Mouse (Mus musculus): ENCODE data around the gene Nin.
A peak's percentile ranks its signal among the peaks of the same experiment; 100 is the strongest.

Gene Nin

GRCm38 (mm10) chr12:70015936-70016335 lies 97.6 kb downstream of the Nin start:
- DNase-seq (ENCODE audit: low spot score in 2 of 2): peak in 1 of 2 experiments; percentile 28

- no peak for DNase-seq (ENCODE audit: low spot score in 2 of 2)
These were observed 101.8 kb downstream of the Nin start for GRCm38 (mm10) chr12:70011681-70012080.

- no peak for DNase-seq (ENCODE audit: low spot score in 2 of 2)
These were observed 103.2 kb downstream of the Nin start for GRCm38 (mm10) chr12:70010356-70010755.

- no peak for DNase-seq (ENCODE audit: low spot score in 2 of 2)
These were observed 108.4 kb downstream of the Nin start for GRCm38 (mm10) chr12:70005103-70005502.

- no peak for DNase-seq (ENCODE audit: low spot score in 2 of 2)
These were observed 115.1 kb downstream of the Nin start for GRCm38 (mm10) chr12:69998186-69998983.

- DNase-seq (ENCODE audit: low spot score in 2 of 2): no peak
These were observed 118.1 kb downstream of the Nin start for GRCm38 (mm10) chr12:69995382-69995781.

- DNase-seq (ENCODE audit: low spot score in 2 of 2): peak; percentile 74 to 76
These were observed 126.6 kb downstream of the Nin start, which contains the start of gene Sav1 for GRCm38 (mm10) chr12:69986786-69987497. Gene Sav1, minus strand, starts transcription at chr12:69987002.

GRCm38 (mm10) chr12:69986241-69986762 lies 127.2 kb downstream of the Nin start:
- peak in 1 of 2 experiments; percentile 16 for DNase-seq (ENCODE audit: low spot score in 2 of 2)

GRCm38 (mm10) chr12:69985546-69985945 lies 128.0 kb downstream of the Nin start:
- DNase-seq (ENCODE audit: low spot score in 2 of 2): no peak

- DNase-seq (ENCODE audit: low spot score in 2 of 2): no peak
These were observed 130.6 kb downstream of the Nin start for GRCm38 (mm10) chr12:69982874-69983273.

GRCm38 (mm10) chr12:69977376-69977998 lies 136.0 kb downstream of the Nin start:
- no peak for DNase-seq (ENCODE audit: low spot score in 2 of 2)

- no peak for DNase-seq (ENCODE audit: low spot score in 2 of 2)
These were observed 136.8 kb downstream of the Nin start for GRCm38 (mm10) chr12:69976688-69977087.

- DNase-seq (ENCODE audit: low spot score in 2 of 2): no peak
These were observed 139.9 kb downstream of the Nin start for GRCm38 (mm10) chr12:69973666-69974065.

- no peak for DNase-seq (ENCODE audit: low spot score in 2 of 2)
These were observed 145.4 kb downstream of the Nin start for GRCm38 (mm10) chr12:69968154-69968553.

GRCm38 (mm10) chr12:69967112-69967511 lies 146.4 kb downstream of the Nin start:
- DNase-seq (ENCODE audit: low spot score in 2 of 2): no peak

GRCm38 (mm10) chr12:69966071-69966470 lies 147.4 kb downstream of the Nin start:
- DNase-seq (ENCODE audit: low spot score in 2 of 2): no peak

GRCm38 (mm10) chr12:69965644-69966043 lies 147.9 kb downstream of the Nin start:
- no peak for DNase-seq (ENCODE audit: low spot score in 2 of 2)

- no peak for DNase-seq (ENCODE audit: low spot score in 2 of 2)
These were observed 150.4 kb downstream of the Nin start for GRCm38 (mm10) chr12:69963141-69963540.

- DNase-seq (ENCODE audit: low spot score in 2 of 2): peak; percentile 24 to 56
These were observed 151.0 kb downstream of the Nin start for GRCm38 (mm10) chr12:69962468-69962867.

Measured in right cerebral cortex, postnatal 36 days (tissue).